Mouse (Mus musculus): ENCODE measurements around the gene Tspan3.

The Tspan3 gene

GRCm38 (mm10) chr9:56118091-56118490, 47.2 kb downstream of the Tspan3 start:
- no peak for DNase-seq (ENCODE audit: low spot score in 2 of 2)

GRCm38 (mm10) chr9:56108174-56108573, 57.1 kb downstream of the Tspan3 start:
- no peak for DNase-seq (ENCODE audit: low spot score in 2 of 2)

GRCm38 (mm10) chr9:56107527-56107926, 57.8 kb downstream of the Tspan3 start:
- DNase-seq (ENCODE audit: low spot score in 2 of 2) = no peak

GRCm38 (mm10) chr9:56106274-56107072, 58.8 kb downstream of the Tspan3 start:
- DNase-seq (ENCODE audit: low spot score in 2 of 2) = no peak

- no peak for DNase-seq (ENCODE audit: low spot score in 2 of 2)
These were observed 60.4 kb downstream of the Tspan3 start for GRCm38 (mm10) chr9:56104921-56105320.

GRCm38 (mm10) chr9:56101022-56101421, 64.3 kb downstream of the Tspan3 start:
- DNase-seq (ENCODE audit: low spot score in 2 of 2) = no peak

- no peak for DNase-seq (ENCODE audit: low spot score in 2 of 2)
These were observed 65.2 kb downstream of the Tspan3 start for GRCm38 (mm10) chr9:56100041-56100522.

GRCm38 (mm10) chr9:56097584-56098298, 67.5 kb downstream of the Tspan3 start:
- no peak for DNase-seq (ENCODE audit: low spot score in 2 of 2)

- DNase-seq (ENCODE audit: low spot score in 2 of 2) = no peak
These were observed 73.2 kb downstream of the Tspan3 start for GRCm38 (mm10) chr9:56092102-56092501.

GRCm38 (mm10) chr9:56090546-56091225, 74.6 kb downstream of the Tspan3 start:
- no peak for DNase-seq (ENCODE audit: low spot score in 2 of 2)

GRCm38 (mm10) chr9:56089778-56090520, 75.3 kb downstream of the Tspan3 start, which contains the start of gene Pstpip1:
Gene Pstpip1 (plus strand): TSS chr9:56089962.
- peak; percentile 46 to 51 for DNase-seq (ENCODE audit: low spot score in 2 of 2)

- no peak for DNase-seq (ENCODE audit: low spot score in 2 of 2)
These were observed 78.8 kb downstream of the Tspan3 start for GRCm38 (mm10) chr9:56086524-56086923.
